Mouse (Mus musculus): ENCODE measurements around the gene Hoxd1. TPM values are rescaled to one million over a fixed set of nuclear protein-coding genes. Genes with fewer than 3 reads are reported as not detected.

Hoxd1 gene
- not detected for total RNA-seq (2023)

DNA sequence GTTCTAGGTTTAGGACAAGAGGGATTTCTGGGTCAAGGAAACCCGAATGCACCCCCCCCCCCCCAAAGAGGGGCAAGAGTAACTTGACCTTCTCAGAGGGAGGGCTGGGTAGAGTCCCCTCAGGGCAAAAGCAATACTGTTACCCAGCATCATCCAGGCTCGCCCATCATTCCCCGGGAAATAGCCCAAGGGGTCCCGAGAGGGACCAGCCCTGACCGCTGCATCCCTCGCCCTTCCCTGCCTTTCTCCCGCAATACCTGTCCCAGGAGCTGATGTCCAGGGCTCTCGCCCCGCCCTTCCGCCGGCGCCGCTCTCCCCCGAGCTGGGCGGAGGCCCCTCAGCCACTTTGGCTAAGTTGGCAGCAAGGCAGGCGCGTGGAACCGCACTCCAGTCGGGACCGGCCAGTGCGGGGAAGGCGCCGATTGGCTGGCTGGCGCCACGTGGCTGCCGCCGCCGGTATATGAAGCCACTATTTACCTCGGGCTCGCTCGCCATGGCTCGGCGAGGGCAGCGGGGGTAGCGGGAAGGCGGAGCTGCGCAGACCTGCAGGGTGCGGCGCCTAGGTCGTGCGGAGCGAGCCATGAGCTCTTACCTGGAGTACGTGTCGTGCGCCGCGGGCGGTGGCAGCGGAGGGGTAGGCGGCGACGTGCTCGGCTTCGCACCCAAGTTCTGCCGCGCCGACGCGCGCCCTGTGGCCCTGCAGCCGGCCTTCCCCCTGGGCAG, at the start of gene Hoxd1:
TSS of gene Hoxd1 (plus strand) at position 459 of the 723 bp plus-strand sequence.

GRCm38 (mm10) chr2:74726551-74726950, 36.2 kb upstream of the Hoxd1 start, which contains the start of gene Gm28230:
Gene Gm28230 (plus strand): TSS chr2:74726728.

Other genes starting within 250 kb of the Hoxd1 start
- 26.9 TPM for gene Lnpk, start 183.5 kb upstream of the Hoxd1 start, total RNA-seq (2023)
- gene Evx2, start 103.4 kb upstream of the Hoxd1 start, total RNA-seq (2023) = not detected
- gene Hoxd13, start 94.7 kb upstream of the Hoxd1 start, total RNA-seq (2023) = not detected
- not detected for gene Hoxd12, start 88.0 kb upstream of the Hoxd1 start, total RNA-seq (2023)
- gene Hoxd11, start 83.4 kb upstream of the Hoxd1 start, total RNA-seq (2023) = not detected
- not detected for gene Hoxd10, start 71.1 kb upstream of the Hoxd1 start, total RNA-seq (2023)
- gene Hoxd9, start 65.3 kb upstream of the Hoxd1 start, total RNA-seq (2023) = not detected
- not detected for gene Hoxd8, start 58.4 kb upstream of the Hoxd1 start, total RNA-seq (2023)
- not detected for gene Hoxd3, start 51.1 kb upstream of the Hoxd1 start, total RNA-seq (2023)
- gene Hoxd4, start 51.1 kb upstream of the Hoxd1 start, total RNA-seq (2023) = not detected
- not detected for gene Gm28230, start 36.3 kb upstream of the Hoxd1 start, total RNA-seq (2023)
- gene Mtx2, start 62.8 kb downstream of the Hoxd1 start, total RNA-seq (2023) = 24.1 TPM